Mouse (Mus musculus): ENCODE data around the gene Rps6kb2.
A peak's percentile ranks its signal among the peaks of the same experiment; 100 is the strongest.

The Rps6kb2 gene

DNA sequence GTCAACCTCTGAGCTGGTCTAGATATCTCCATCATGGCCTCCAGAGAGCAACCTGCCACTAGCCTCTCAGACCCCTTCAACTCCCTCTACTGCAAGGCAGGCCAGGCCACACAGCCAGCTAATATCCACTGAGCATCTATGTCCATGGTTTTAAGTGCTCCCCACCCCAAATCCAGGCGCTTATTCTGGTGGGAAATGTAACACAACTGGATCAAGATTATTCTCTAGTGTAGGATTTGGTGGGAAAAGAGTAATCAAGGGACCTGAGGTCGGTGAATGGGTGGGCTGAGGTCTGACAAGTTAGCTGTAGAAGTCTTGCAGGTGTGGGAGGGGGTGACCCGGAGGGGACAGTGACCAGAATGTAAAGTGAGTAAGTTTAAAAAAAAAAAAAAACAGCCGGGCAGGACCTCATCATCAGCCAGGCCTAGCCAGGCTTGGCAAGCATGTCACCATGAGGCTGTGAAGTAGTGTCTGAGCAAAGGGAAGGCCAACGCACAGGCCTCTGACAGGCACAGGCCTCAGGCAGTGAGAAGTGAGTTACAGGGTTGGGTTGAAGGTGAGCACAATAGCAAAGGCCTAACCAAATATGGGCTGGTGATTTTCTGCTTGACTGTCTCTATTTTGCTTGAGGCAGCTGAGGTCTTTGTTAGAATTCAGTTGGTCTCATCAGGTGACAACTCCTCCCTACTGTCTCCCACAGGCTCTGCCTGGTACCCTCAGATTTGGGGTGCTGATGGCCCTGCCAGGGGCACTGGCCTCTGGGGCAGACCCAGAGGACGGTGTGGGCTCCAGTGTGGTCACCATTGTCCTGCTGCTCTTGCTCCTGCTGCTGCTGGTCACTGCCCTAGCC lies 7.7 kb downstream of the Rps6kb2 start:
- no peak for DNase-seq (ENCODE audit: low spot score in 2 of 2)

DNA sequence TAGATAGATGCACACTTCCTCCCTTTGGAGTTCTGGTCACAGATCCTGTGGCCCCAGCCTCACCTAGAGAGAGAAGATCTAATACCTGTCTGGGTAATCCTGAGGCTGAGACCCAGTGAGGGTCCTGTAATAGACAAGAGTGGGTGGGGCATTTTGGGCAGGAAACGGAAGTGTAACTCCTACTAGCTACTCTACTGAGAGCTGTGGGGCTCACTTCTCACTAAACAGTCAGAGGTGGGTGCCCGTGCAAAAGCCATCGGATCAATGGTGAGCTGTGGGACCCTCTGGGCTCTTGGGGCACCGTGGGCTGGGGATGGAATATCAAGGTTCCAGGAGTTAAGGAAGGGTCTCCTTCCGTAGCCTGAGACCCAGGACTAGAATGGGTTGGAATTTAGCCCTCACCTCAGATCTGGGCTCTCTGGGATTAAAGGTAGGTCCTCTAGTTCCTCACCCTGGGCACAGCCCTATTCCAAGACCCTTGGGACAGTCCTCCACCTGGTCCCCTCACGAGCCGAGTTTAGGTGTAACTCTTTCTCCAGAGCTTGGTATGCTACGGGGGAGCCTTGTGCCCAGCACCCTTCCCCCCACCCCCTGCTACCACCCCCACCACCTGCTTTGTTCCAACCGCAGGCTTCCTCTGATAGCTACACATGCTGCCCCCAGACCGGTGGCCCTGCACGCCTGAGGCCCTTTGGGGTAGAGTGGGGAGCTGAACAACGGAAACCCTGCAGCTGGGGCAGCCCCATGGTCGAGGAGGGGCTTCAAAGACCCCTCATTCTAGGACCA lies 8.5 kb downstream of the Rps6kb2 start:
- DNase-seq (ENCODE audit: low spot score in 2 of 2), result no peak

DNA sequence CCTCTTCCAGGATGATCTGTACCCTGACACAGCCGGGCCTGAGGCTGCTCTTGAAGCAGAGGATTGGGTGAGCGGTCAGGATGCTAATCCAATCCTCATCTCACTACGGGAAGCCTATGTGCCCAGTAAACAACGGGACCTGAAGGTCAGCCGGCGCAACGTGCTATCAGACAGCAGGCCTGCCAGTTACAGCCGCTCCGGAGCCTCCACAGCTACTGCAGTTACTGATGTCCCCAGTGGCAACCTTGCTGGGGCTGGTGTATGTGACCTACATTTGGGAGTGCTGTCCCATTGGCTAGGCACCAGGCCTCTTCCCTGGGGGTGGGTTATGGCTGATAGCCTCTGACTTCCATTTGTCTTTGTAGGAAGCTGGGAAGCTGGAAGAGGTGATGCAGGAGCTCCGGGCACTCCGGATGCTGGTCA lies 9.9 kb downstream of the Rps6kb2 start, which contains the start of gene Ptprcap:
Gene Ptprcap, plus strand, starts transcription at position 373 of the 423 bp plus-strand sequence.
- no peak for DNase-seq (ENCODE audit: low spot score in 2 of 2)

DNA sequence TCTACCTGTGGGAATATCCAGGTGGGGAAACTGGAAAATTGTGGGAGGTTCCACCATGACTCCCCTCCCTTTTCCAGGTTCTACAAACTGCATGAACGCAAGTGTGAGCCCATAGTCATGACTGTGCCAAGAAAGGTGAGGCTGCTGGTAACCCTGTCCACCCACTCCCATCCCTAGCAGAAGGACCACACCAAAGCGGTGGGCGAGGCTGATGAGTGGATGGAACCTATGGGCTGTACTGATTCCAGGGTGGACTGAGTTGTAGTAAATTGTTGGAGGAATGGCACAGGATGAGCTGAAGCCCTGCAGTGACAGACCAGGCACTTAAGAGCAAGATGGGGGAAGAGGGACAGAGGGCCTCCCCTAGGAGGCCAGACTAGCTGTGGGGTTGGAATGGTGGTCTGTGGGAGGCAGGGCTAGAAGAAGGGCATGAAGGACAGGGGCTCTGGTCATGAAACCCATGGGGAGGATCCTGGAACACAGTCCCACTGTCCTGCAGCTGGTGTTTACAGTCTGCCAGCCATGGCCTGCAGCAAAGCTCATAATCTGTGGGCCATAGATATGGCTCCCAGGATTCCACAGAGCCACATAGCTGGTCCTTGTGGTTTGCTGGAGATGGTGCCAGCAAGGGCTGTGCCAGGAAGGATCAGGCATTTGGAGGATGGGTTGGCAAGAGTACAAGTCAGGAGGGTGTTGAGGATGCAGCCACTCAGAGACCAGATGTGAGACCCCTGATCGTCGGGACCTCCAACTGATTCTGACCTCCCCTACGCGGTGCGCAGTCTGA lies 10.5 kb downstream of the Rps6kb2 start:
- DNase-seq (ENCODE audit: low spot score in 2 of 2), result no peak

DNA sequence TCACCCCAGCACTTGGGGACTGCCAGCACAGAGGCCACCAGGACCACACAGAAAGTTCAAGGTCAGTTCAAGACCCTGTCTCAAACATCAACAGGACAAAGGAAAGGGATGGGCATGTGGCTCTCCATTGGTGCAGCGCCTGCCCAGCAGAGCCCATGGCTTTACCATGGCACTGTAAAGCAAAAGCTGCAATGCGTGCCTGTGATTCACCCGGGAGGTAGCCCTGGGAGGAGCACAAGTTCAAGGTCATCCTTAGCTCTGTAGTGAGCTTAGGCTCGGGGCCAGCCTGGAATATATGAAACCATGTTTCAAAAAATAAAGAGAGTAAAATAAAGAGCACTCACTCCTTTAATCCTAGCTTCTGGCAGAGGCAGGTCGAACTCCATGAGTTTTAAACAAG lies 11.3 kb downstream of the Rps6kb2 start:
- no peak for DNase-seq (ENCODE audit: low spot score in 2 of 2)

DNA sequence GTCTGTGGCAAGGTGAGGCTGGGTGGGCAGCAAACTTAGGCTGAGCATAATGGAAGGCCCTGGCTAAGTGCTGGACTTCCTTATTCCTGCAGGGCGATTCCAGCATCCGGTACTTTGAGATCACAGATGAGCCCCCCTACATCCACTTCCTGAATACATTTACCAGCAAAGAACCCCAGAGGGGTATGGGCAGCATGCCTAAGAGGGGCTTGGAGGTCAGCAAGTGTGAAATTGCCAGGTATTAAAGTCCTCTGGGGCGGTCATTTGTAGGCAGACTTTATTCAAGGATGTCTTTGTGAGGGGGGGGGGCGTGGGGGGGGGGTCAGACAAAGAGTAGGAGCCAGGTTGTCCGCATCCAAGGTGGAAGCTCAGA lies 11.7 kb downstream of the Rps6kb2 start:
- DNase-seq (ENCODE audit: low spot score in 2 of 2), result no peak

DNA sequence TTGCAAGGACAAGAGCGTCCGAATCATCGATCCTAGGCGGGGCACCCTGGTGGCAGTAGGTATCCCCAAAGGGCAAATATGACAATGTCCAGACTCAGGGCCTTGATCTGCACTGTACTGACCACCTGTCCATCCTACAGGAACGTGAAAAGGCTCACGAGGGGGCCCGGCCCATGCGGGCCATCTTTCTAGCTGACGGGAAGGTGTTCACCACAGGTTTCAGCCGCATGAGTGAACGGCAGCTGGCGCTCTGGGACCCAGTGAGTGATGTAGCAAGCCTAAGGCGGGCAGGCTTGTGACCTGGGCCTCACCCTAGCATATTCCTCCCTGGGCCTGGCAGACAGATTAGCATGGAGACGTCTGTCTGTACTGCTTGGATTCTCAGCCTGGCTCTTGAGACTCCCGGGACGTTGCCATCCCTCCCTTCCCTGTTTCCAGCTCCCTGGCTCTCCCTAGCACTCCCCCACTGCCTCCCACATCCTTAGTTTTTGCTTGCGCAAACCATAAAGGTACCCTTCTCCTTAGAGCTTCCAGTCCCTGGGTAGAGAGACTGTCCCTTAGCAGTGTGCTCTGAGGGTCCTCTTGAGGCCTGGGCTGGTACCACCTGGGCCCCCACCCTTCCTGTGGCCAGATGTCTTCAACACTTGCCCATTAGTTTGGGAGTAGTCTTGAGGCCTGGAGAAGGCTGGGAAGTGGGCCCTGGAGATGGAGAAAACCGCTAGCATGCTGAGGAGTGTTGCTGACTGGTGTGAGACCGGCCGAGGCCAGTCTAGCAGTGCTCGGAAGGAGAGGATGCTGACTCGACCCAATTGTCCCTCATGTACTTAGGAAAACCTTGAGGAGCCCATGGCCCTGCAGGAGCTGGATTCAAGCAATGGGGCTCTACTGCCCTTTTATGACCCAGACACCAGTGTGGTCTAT lies 12.3 kb downstream of the Rps6kb2 start:
- DNase-seq (ENCODE audit: low spot score in 2 of 2), result no peak

DNA sequence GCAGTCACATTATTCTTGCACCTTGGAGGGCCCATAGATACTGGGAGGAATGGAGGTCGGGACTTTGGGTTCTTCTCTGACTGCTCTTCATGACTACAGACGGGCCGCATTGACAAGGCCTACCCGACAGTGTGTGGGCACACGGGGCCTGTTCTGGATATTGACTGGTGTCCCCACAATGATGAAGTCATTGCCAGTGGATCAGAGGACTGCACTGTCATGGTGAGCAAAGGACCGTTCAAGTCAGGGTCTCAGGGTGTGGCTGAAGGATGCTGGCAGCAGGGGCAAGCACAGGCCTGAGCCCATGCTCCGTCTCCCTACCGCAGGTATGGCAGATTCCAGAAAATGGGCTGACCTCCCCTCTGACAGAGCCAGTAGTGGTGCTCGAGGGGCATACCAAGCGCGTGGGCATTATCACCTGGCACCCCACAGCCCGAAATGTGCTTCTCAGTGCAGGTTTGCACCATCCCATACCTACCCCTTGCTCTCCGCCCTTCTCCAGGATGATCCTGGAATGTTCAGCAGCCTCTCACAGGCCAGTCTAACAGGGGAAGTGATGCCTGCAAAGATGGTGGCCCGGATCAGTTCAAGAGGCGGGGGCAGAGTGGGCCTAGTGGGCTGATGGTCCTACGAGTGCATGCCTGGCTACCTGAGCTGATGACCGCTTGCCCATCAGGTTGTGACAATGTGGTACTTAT lies 13.2 kb downstream of the Rps6kb2 start:
- DNase-seq (ENCODE audit: low spot score in 2 of 2), result no peak

DNA sequence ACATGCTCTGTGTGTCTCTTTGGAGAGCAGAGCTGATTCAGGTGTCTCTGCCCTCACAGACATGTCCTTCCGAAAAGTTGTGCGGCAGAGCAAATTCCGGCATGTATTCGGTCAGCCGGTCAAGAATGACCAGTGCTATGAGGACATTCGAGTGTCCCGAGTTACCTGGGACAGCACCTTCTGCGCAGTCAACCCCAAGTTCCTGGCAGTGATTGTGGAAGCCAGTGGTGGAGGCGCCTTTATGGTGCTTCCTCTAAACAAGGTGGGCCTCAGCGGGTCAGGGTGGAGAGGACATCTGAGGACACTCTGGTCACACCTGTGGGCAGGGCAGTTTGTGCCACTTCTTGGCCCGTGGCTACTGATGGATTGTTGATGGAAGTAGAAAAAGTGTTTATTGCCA lies 13.9 kb downstream of the Rps6kb2 start:
- DNase-seq (ENCODE audit: low spot score in 2 of 2), result no peak

DNA sequence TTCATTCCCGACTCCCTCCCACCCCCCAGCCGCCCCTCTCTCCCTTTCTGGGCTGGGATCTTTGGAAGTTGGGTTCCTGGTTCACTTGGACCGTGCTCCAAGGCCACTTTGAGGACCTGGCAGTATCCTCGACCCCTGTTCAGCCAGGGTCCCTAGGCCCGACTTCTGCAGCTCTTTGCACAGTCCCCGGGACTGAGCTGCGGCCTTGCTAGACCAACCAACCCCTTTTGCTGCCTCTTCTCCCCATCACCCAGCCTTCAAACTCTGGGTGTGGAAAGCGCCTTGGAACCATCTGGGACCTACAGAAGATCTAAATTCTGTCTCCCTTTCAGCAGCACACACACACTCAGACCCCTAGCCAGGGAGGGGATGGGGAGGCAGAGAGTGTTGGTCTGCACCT lies 14.3 kb downstream of the Rps6kb2 start:
- no peak for DNase-seq (ENCODE audit: low spot score in 2 of 2)

DNA sequence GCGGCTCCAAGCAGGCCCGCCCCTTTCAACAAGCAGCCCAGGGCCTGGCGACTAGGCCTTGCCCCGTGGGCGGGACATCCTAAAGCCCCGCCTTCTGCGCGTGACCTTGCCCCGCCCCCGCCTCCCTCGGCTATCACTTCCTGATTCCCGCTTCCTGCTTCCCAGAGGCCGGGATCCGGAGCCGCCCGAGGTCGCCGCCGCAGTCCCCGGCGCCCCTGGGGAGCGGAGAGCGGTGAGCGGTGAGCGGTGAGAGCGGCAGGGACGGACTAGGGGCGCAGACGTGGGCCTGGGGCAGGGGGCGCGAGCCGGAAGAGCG lies 14.7 kb downstream of the Rps6kb2 start, which contains the start of gene Coro1b:
Gene Coro1b, plus strand, starts transcription at position 129 of the 316 bp plus-strand sequence.
- DNase-seq (ENCODE audit: low spot score in 2 of 2), result peak; percentile 97 to 98

DNA sequence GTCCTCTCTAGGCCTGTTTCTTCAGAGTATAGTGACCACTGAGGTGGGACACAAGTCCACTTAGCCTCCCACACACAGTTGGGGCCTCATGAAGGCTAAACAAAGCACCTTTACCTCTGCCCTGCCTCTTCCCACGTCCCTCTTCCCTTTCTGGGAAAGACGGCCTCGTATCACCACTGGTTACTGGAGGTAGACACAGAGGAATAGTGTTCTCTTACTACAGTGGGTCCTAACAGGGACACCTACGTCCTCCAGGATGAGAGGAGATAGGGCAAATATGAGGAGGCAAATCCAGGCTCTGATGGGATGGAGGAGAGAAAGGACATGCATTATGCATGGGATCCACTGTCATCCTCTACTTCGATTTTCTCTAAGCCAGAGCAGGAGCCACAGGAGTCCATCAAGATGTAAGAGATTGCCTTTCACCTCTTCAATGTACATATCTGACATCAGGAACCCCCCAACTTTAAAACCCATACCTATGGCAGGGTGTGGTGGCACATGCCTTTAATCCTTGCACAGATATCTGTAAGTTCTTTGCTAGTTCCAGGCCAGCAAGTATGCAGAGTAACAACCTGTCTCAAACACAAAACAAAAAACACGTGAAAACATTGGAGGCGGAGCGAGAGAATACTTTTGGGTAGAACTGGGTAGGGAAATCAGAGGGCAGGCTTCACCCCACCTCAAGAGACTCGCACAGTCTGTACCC lies 15.2 kb downstream of the Rps6kb2 start:
- no peak for DNase-seq (ENCODE audit: low spot score in 2 of 2)

DNA sequence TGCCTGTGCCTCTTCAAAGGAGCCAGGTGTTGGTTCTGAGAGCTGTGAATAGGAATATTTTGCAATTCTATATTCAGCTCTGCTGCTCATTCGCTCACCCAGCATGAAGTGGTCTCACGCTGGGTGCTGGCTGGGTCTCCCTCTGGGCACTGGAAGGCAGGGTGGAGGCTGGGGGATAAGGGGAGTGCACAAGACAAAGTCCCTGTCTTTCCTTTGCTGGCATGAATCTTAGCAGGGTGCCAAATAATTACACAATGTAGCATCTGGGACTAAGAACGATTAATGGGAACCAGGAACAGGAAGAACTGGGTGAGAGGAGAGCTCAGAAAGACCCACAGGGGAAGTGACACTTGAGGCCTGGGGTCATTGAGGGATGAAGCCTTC lies 16.1 kb downstream of the Rps6kb2 start:
- no peak for DNase-seq (ENCODE audit: low spot score in 2 of 2)

DNA sequence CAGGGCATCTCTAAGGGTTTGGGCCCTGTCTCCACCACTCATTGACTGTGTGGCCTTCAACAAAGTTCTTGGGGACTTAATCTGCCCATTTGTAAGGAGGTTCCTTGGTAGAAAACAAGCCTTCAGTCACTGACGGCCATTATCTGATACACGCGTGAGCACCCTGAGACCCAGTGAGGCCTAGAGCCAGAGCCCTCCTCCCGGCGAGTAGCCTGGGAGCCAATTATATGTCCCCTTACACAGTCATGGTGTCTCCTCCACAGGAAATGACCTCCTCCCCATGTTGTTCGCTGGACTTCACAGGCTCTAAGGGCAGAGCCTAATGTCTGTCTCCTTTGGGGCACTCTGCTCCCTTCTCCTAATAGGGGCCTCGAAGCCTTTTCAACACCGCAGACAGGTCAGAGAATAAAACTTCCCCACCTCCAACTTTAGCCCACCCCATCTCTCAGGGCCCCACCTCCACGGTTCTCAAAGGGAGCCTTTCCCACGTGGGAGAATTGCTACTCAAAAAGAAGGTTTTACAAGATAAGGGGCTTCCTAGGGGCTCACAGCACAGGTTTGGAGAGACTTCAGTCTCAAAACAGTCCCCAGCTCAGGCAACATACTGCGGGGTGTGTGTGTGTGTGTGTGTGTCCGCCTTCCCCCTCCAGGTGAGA lies 16.7 kb downstream of the Rps6kb2 start:
- DNase-seq (ENCODE audit: low spot score in 2 of 2), result no peak

DNA sequence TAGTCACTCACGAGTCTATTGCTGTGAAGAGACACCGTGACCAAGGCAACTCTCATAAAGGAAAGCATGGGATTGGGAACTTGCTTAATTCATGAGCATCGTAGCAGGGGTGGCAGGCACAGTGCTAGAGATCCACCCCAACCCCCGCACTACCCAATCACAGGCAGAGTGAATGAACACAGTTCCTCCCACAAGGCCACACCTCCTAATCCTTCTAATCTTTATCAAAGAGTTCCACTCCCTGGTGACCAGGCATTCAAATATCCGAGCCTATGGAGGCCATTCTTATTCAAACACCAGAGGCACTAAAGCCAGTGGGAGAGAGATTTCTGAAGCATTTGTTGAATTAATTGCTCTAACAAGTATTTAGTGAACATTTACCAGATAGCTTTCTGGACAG lies 17.2 kb downstream of the Rps6kb2 start:
- no peak for DNase-seq (ENCODE audit: low spot score in 2 of 2)

DNA sequence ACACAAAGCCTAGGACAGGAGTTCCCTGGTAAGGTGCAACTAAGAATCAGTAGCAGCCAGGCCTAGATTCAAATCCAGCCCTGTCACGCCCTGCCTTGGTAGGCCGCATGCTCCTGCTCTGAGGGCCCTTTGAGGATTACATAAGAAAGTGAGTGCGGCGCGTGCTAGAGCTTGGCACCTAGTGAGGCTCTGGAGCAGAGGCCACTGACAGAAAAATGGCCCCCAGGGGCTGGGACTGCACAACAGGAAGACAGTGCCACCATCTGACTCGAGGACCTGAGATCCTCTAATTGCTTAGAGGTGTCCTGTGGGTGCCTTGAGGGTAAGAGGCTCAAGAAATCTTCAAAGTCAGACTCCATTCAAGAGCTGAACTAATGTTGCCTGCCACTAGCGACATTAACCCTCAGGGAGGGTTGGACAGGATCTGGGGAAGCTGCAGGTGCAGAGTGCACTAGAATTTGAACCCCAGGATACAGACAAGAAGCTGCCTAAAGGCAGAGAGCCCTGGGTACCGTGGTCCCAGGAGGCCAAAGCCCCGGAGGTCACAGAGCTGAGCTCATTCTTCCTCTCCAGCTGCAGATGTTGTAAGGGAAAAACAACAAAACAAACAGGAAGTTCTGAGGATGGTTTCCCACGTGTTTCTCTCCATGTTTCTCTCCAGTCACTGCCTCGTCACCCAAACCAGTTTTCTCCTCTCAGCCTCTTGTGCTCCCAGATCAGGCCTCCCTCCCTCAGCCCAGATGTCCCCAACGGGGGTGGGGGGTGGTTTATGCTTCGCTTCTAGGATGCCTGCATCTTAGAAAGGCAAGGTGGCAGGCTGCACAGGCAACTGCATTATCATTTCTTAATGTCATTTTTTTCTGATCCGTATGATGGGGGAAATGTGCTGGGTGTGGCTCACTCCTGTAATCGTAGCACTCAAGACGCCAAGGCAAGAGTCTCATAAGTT lies 18.3 kb downstream of the Rps6kb2 start:
- DNase-seq (ENCODE audit: low spot score in 2 of 2), result peak in 1 of 2 experiments; percentile 75

DNA sequence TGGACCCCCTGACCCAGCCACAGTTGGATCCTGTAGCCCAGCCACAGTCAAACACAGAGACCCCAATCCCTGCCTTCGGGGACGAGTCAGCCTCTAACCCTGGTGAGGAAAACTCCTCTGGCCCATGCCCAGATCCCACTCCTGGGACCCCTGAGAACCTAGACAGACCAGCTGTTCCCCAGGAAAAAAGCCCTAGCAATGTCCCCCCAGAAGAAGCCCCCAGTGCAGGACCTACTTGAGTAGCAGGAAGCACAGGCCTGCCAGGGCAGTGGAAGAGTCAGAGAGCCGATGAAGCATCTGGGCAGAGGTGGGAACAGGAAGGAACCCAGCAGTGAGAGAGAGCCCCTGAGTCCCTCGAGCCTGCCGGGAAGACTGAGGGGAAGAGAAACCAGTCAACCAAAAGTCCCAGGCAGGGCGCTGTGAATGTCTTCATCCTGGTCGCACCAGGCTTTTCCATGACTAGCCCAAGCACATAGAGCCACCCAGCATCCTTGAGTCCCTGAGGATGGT lies 19.3 kb downstream of the Rps6kb2 start, which contains the start of gene Cabp4:
Gene Cabp4, minus strand, starts transcription at position 275 of the 510 bp plus-strand sequence.
- no peak for DNase-seq (ENCODE audit: low spot score in 2 of 2)

All from heart, adult 9 months (tissue).